Mouse (Mus musculus): ENCODE data around the gene Miga1.

The Miga1 gene

DNA sequence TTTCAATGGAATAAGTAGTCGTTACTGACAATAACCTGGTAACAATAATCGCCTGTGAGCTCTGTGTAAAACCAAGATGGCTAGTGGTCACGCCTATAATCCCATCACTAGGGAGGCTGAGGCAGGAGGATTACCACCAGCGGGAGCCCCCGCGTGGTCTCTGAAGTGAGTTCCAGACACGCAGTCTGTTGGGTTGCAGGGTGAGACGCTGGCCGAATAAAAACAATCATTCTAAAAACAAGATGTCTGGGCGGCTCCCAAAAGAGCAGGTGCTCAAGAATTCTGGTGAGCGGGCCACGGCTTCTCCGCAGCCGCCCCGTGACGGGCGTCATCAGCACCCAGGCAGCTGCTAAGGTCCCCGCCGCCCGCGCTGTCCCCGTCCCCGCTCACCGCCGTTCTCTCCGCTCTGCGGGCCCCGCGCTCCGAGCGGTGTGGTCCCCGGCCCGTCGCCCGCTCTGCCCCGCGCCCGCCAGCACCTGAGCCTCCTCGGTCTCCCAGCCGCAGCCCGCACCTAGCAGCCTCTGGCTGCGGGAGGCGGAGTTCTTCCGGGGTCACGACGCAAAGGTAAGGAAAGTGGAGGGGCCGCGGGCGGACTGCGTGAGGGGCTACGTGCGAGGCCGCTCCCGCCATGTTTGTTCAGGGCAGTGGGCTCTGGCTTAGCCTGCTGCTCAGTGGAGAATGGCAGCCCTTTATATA is at the start of gene Miga1:
Gene Miga1 (minus strand): TSS at position 546 of the 696 bp plus-strand sequence.
- DNase-seq (ENCODE audit: low spot score in 2 of 2): peak; percentile 41 to 52

DNA sequence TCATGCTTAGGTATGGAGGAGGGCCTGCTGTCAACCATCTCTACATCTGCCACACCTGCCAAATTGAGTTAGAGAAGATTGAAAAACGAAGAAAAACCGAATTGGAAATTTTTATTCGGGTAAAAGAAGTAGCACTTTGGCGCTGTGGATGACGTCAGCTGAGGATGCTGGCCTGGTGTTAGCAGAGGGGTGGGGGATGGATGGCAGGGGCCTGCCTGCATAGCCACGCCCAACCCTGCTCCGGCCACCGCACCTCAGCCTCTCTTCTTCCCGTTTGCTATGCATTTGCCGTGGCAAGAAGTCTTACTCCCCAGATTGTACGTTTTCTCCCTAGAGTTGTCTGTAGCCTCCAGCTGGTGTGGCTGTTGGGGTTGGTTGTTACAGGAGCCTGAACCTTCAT is 43.9 kb upstream of the Miga1 start:
- DNase-seq (ENCODE audit: low spot score in 2 of 2): no peak

DNA sequence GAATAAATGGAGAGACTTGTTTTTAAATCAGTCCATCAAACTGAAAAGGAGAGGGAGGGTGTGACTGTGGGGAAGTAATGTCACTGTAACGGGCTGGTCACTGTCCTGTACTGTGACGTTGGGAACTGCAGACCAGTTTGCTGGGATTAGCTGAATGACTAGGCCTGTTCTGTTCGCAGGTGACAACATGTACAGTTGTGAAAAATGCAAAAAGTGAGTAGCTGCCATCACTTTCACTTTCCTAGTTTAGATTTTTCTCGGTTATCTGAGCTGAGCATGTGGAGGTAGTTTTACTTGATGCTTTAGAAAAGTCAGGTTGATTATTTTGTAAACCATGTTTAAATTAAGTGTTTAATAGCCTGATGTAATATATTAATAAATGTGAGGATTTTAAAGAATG is 35.9 kb upstream of the Miga1 start:
- no peak for DNase-seq (ENCODE audit: low spot score in 2 of 2)

DNA sequence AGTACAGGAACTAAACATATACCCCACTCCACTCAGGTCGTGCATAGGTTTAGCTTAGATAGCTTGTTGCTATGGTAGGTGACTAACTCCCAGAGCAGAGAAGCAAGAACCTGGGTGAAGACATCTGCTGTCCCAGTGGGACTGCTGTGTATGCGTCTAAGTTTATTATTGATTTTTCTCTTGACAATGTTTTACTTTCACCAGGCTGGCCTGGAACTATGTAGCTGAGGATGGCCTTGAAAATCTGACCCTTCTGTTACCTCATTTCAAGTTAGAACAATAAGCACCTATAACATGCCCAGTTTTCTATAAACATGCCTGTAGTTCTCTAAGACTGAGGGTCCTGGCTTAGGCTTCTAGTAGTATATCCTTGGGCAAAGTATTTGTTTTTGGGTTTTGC is 24.0 kb upstream of the Miga1 start:
- no peak for DNase-seq (ENCODE audit: low spot score in 2 of 2)

DNA sequence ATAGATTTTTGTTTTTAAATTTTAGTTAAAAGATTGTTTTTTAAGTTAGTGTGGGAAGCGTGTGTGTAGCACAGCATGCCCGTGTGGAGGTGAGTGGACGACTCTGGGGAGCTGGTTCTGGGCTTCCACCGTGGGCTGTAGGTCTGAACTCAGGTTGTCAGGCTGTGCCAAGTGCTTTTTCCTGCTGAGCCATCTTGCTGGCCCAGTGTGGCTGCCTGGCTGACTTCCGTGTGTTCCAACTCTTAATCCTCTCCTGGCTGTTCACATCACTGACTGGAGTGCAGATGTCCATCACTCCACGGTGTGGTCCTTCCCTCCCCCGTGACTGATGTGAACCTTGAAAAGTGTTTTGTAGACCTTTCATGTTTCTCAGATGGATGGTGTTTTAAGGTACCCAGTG is 18.9 kb upstream of the Miga1 start:
- DNase-seq (ENCODE audit: low spot score in 2 of 2): no peak

DNA sequence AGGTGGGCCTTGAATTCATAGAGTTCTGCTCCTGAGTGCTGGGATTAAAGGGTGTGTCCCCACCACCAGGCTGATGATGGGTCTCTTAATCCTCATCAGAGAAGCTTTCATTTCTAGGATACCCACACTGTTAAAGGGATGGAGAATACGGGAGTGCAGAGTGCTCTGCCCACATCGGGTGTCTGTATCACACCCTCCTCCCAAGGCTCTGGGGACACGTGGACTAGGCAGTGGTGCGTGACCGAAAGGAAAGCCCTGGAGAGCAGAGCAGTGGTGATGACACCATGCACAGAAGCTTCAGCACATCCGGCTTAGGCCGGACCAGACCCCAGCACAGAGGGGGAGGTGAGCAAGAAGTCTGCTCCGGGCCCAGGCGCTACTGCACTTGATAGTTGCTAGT is 16.5 kb upstream of the Miga1 start:
- no peak for DNase-seq (ENCODE audit: low spot score in 2 of 2)

DNA sequence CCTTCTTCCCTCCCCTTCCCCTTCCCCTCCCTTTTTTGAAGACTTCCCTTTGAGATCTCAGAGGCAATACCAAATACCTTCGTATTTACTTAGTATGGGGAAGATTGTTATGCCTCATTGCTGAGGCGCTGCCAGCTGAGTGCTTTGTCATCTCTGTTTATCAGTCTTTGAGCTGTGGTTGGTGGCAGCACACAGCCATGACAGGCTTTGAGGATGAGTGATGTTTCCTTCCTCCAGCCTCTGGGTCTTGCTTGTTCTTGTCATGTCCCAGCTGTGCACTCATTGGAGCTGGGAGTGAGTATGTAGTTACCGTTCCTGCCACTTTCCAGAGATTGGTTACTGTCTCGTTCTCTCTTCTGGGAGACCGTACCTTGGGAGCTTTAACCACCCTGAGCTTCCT is 15.2 kb upstream of the Miga1 start:
- peak in 1 of 2 experiments; percentile 5 for DNase-seq (ENCODE audit: low spot score in 2 of 2)

DNA sequence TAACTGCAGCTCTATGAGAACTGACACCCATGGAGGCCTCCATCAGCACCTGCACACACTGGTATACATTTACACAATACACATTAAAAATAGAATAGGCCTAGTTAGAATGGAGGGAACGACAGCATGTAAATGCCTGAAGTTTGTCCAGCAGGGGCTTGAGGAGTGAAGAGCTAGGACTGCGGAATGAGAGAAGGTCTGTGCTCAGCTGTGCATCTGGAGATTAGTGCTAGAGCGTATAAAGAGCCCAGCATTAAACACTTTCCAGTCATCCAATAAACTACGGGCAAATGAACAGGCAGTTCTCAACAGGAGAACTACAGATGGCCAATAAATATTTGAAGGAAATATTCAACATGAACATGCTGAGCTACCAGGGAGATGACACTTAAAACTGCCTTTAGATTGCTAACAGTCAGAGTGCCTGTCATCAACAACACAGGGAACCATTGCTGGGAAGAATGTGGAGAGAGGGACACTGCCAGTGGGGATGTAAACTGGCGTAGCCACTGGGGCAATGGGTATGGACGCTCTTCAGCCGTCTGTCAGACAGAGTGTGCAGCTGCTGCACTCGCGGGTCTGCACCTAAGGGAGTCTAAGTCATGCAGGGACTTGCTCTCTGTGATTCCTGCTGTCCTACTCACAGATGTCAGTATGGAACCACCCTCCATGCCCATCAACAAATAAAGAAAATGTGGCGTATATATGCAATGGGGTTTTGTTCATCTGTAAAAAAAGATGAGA is 13.4 kb upstream of the Miga1 start:
- no peak for DNase-seq (ENCODE audit: low spot score in 2 of 2)

DNA sequence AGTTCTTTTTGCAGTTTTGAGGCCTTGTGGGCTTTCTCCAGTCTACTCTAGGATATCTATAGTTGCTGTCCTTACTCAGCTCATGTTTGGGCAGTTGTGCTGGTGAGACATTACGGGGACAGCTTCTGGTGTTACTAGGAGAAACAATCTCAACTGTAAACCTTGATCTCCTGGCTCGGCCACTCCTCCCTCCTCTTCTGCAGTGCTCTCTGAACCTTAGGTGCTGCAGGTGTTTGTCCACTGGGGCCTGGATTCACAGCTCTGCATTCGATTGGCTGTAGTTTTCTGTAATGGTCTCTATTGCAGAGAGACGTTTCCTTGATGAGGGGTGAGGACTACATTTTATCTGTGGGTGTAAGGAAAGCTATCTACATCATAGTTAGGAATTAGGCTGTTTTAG is 12.1 kb upstream of the Miga1 start:
- no peak for DNase-seq (ENCODE audit: low spot score in 2 of 2)

DNA sequence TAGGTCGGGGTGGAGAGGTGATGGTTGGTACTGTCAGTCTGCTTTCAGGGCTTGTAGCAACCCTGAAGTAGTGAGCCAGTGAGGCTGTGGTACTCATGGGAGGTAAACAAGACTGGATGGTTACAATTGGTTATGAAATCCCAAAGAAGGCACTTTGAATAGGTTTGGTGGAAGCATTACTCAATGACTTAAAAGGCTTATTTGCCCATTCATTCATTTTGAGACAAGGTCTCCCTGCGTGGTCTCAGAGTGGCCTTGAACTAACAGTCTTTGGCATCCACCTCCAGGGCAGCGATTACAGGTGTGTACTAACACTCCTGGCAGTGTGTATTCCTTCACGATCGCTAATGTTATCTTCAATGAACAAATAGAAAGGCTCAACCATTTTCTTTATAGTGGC is 10.8 kb upstream of the Miga1 start:
- DNase-seq (ENCODE audit: low spot score in 2 of 2): no peak

DNA sequence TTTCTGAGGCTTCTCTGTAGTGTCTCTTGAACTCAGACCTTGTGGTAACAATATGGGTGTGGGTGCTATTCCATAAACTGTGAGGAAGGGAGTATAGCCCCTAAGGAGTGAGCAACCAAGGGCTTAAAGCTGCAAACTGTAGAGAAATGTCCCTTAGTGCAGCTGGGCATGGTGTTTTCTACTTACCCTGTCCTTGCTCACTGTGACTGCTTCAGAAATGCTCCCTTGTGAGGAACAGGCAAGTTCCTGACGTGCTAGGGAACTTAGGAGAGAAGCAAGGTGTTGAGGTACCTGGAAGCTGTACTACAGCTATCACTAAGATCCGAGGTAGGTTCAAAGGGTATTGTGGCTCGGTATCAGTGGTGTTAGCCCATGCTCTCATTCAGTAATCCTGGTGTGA is 10.2 kb upstream of the Miga1 start:
- no peak for DNase-seq (ENCODE audit: low spot score in 2 of 2)

DNA sequence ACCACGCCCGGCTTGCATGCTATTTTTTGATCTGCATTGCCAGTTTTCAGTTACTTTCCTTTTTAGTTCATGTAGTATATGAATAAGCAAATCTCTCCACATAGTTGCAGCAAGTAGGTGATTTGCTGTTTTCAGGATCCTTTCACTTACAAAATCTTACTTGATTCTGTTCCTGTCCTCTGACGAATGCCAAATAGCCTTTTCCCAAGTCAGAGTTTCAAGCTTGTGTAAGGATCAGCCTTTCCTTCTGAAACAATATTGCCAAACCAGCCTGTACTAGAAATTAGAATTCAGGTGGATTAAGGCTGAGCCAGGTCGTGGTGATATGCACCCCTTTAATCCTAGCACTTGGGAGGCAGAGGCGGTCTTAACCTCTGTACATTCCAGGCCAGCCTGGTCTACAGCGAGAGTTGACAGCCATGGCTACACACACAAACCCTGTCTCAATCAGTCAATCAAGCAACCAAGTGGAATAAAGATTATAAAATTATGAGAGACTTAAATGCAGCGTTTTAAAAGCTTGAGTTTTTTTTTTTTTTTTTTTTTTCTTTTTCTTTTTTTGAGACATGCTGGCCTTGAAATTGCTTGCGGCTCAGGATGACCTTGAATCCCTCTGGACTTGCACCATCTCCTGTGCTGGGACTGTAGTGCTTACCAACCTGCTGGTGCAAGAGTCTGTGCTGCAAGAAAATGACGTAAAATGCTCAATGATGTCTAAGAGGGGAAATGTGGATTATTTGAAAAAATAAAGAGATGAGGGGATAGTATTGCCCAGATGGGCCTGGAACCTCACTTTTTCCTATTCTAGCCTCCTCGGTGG is 8.0 kb upstream of the Miga1 start:
- no peak for DNase-seq (ENCODE audit: low spot score in 2 of 2)

DNA sequence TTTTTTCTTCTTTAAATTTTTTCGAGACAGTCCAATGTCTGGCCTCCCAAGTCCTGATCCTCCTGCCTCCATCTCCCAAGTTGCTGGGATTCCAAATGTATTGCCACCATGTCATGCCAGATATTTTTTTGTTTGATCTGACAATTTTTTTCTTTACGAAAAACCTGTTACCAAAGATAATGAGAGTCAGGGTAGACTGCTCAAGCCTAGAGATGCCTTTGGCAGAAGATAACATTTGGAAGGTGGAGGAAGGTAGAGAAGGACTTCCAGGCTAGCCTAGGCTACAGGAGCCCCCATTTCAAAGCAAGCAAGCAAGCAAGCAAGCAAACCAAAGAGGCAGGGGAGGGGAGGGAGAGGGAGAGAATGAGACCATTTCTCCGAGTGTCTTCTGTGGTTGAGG is 7.0 kb upstream of the Miga1 start:
- no peak for DNase-seq (ENCODE audit: low spot score in 2 of 2)

DNA sequence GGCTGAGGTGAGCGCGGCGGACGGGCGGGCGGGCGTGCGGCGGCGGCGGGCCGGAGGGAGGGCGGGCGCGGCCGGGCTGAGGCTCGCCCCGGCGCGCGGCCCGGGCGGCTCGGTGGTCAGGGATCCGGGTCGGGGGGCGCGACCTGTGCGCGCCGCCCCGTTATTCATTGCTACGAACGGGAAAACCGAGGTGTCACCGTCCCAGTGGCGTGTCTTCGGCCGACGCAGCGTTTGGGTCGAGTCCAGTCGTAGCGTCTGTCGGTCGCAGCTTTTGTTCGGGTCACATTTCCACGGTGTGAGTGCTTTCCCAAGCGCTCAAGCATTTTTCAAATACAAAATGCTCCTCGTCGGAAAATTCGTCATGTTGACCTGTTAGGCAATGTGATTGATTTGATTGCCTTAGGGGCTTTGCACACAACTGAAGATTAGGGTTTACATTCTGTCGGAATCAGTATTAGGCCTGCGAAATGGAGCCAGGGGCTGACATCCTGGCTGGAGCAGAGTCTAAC is 6.5 kb upstream of the Miga1 start:
- DNase-seq (ENCODE audit: low spot score in 2 of 2): peak in 1 of 2 experiments; percentile 37

DNA sequence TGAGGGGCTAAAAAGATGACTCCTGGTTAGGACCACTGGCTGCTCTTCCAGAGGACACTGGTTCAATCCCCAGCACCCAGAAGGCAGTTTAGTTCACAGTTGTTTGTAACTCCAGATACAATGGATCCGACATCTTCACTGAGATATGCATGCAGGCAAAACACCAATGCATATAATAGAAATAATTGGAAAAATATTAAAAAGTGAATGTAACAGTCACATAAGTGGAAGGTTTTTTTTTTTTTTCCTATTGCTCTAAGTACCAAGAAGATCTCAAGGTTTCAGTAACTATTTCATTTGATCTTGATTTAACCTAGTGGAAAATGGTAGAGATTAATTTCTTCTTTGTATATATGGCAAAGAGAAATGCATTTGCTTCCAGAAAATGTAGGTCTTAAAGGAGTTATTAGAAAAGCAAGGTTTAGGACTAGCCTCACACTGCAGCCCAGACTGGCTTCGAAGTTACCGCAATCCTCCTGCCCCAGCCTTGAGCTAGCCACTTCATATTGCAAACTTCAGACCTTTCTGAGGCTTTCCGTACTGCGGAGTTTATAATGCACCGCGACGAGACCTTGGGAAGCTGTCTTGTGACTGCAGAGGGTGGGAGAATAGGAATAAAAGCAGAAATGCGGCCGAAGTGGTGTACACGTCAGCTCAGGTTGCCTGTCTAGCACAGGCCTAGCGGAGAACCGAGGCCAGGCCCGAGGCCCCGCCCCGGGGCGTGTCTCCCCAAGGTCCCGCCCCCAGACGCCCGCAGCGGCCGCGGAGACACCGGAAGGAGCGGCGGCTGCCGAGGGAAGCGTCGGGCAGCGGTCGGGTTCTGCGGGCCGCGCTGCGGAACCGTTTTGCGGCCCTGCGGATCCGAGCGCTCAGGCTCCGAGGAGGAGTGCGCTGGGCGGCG is 5.8 kb upstream of the Miga1 start, which contains the start of gene Usp33:
Gene Usp33 (plus strand): TSS at position 747 of the 901 bp plus-strand sequence.
- DNase-seq (ENCODE audit: low spot score in 2 of 2): peak; percentile 89 to 94

DNA sequence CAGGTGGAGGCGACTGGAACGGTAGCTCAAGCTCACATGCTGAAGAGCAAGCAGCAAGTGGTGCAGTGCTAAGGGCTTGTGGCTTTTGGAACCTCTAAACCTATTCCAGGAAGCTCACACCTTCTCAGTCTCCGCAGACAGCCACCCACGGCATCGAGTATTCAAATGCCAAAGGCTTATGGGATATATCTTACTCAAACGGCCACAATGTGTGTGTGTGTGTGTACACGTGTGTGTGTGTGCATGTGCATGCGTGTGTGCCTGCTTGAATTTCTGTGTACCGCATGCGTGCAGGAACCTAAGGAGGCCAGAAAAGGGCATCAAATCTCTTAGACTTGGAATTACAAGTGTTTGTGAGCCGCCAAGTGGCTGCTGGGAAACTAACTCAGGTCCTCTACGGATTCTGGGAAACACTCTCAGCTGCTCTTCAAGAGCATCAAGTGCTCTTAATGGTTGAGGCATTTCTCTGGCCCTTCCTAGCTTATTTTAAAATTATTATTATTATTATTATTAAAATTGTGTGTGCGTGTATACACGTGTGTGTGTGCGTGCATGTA is 2.8 kb upstream of the Miga1 start:
- DNase-seq (ENCODE audit: low spot score in 2 of 2): no peak

DNA sequence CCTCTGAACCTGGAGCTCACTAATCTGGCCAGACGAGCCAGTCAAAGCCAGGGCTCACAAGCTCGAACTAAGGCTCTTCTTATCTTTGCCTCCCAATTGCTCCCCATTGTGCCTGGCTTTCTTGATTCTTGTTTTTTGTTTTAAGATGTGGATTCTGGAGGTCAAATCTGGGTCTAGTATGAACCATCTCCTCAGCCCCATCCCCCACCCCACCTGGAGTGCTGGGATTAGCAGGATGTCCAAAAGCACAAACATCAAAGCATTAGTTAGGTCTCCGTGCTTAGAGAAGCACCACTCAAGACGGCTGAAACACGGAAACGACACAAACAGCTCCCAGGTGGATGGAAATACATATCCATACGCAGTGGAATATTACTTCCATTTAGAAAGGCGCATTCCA is 4.1 kb downstream of the Miga1 start:
- no peak for DNase-seq (ENCODE audit: low spot score in 2 of 2)

DNA sequence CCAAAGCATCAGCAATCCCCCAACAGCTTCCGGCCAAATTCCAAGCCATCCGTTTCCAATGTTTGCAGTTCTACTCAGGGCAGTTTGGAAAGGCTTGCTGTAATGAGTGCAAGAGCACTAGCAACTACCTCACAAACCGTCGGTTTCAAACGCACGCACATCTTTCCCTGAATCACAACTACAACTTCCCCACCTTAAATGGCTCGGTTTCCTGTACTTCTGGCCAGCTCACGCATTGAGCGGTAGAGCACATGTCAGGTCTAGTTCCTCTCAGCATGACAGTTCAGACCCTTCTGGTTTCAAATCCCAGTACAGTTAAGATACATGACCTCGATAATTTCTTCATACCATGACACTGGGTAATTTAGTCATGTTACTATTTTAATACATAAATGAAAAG is 6.6 kb downstream of the Miga1 start:
- no peak for DNase-seq (ENCODE audit: low spot score in 2 of 2)

DNA sequence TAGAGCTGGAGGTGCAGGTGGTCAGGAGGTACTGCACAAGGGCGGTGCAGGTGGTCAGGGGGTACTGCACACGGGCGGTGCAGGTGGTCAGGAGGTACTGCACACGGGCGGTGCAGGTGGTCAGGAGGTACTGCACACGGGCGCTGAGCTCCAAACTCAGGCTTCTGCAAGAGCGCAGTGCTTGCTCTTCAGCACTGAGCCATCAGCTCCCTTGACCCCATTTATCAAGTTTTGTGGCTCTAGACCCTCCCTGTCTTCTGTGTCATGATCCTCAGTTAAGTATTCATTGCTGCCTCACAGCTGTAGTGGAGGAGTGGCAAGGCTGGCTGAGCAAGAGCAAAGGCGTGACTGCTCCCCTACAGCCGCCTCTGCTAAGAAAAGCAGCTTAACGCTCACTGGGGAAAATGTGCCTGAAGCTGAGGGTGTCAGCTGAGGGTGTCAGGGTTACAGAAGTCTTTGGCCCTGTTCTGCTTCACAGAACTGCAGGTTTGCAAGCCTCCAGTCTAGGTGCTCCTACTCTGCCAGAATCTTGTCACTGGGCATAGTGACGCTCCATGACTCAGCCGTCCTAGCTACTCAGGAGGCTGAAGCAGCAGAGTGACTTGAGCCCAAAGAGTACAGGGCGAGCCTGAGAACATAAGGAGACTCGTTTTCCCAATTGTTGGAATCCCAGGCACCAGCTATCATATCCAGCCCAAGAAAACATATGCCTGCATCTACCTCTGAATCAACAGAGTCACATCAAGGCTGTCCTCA is 7.5 kb downstream of the Miga1 start:
- no peak for DNase-seq (ENCODE audit: low spot score in 2 of 2)

DNA sequence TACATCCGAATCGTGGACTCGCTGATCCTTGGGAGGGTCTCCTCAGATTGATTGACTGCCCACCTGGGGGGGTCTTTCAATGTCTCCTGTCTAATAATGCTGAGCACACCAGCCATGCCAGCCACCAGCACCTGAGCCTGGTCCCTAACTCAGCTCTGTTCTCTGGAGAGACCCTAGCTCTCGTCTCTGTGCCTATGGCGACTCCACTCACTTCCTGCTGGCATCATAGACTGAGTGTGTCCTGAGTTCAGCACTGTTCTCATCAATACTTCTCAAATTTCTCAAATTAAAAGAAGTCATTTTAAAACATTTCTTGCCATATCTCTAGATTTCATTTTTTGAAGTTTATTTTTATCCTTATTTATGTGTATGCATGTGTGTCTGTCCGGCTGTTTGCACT is 8.1 kb downstream of the Miga1 start:
- DNase-seq (ENCODE audit: low spot score in 2 of 2): no peak
